Mouse (Mus musculus) neutrophil, adult 5-6 weeks (primary cell): ENCODE data around the gene Irf2bp1. TPM values are rescaled to one million over a fixed set of nuclear protein-coding genes. Genes with fewer than 3 reads are reported as not detected.

Experiments
- ATAC-seq: fragments of 151-379, 151-347 bp; 2 replicates; pipeline ENCODE4 v1.8.0; 2017; ENCODE audit warnings: mild to moderate bottlenecking, moderate TSS enrichment; ENCODE audit not compliant: insufficient number of reproducible peaks, poor library complexity, low FRiP score, severe bottlenecking; ENCODE audit errors: extremely low read depth
- total RNA-seq: library from RNA; stranded (forward); fragments of 200-1000 nt; gene quantifications from 2 replicates; pipeline ENCODE4 v1.2.3, GENCODE M21; 2017

The Irf2bp1 gene
- total RNA-seq: 13.2 and 16.9 TPM in 2 replicates

DNA sequence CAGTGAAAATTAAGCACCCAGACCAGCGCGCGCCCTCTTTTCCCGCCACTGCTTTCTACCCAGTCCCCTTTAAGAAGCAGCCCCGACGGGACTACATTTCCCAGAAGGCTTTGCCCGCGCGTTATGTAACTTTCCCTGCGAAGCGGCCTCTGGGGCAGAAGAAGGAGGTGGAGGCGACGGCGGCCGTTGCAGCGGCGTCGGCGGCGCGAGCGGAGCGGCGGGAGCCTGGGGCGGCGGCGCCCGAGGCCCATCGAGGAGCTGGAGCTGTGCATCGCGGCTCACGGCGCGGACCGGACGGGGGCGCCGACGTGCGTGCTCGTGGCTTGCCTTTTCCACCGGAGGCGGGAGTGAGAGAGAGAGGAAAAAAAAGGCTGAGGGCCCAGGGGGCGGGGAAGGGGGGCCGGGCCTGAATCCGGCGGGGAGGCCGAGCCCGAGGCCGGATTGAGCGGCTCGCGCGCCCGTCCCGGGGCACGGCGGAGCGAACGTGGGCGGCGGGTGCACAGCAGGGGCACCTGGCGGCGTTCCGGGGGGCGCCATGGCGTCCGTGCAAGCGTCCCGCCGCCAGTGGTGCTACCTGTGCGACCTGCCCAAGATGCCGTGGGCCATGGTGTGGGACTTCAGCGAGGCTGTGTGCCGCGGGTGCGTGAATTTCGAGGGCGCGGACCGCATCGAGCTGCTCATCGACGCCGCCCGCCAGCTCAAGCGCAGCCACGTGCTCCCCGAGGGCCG, at the start of gene Irf2bp1:
TSS of gene Irf2bp1 (plus strand) at position 143 of the 729 bp plus-strand sequence.
- ATAC-seq: peak; percentile 62

DNA sequence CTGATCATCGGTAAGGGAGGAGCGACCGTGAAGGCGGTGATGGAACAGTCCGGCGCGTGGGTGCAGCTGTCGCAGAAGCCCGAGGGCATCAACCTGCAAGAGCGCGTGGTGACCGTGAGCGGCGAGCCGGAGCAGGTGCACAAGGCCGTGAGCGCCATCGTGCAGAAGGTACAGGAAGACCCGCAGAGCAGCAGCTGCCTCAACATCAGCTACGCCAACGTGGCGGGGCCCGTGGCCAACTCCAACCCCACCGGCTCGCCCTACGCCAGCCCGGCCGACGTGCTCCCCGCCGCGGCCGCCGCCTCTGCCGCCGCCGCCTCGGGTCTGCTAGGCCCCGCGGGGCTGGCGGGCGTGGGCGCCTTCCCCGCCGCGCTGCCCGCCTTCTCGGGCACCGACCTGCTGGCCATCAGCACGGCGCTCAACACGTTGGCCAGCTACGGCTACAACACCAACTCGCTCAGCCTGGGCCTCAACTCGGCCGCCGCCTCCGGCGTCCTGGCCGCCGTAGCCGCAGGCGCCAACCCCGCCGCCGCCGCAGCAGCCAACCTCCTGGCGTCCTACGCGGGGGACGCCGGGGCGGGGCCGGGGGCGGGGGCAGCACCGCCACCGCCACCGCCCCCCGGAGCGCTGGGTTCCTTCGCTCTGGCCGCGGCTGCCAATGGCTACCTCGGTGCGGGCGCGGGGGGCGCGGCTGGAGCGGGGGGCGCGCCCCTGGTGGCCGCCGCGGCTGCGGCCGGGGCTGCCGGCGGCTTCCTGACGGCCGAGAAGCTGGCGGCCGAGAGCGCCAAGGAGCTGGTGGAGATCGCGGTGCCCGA, 46.1 kb upstream of the Irf2bp1 start:
- no peak for ATAC-seq

DNA sequence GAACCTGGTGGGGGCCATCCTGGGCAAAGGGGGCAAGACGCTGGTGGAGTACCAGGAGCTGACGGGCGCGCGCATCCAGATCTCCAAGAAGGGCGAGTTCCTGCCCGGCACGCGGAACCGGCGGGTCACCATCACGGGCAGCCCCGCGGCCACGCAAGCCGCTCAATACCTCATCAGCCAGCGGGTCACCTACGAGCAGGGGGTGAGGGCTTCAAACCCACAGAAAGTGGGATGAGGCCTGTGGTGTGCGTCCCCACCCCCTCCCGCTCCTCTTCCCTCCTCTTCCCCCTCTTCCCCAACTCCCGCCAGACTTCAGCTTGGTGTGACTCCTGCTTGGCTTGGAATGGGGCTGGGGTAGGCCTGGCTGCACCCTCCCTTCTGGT, 45.5 kb upstream of the Irf2bp1 start:
- ATAC-seq: no peak

DNA sequence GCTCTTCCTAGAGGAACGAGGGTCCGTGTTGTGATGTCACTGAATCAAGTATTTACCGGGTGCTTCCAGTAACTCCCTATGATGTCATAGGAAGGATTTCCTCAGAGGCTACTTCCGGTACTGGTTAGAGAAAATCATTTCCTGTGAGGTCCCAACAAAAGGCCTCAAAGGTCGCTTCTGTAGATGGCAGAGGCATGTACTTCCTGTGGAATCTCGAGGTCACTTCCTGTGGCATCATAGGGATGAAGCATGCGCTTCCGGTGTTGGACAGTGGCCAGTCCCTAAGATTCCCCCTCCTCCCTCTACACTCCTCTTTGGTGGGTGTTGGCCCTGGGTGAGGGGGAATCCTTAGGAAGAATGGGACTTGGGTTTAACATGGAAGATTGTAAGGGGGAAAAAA, 44.4 kb upstream of the Irf2bp1 start:
- no peak for ATAC-seq

DNA sequence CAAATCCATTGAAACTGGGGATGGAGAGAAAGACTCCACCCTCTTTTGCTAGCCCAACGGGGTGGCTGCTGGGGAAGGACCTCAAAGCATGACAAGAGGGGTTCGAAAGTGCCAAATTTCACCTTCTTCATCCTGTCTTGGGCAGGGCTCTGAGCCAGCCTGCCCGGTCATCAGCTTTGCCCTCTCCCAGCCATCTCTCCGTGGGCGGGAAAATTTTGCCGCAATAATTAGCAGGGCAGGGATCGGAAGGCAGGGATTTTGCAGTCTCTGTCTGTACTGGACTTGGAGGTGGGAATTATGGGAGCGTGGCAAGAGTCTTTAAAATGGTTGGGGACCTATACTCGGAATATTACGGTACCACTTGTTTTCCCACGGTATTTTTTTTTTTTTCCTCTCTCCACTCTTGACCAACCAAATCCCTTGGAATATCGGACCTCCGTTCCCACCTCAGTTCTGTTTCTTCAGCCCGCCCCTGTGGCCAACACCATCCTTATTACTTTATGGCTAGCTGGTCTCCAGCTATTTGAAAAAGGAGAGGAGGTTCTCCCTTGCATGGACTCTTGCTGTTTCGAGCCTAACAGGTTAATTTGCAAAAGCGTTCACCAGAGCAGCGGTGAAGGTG, 41.6 kb upstream of the Irf2bp1 start:
- ATAC-seq: no peak

DNA sequence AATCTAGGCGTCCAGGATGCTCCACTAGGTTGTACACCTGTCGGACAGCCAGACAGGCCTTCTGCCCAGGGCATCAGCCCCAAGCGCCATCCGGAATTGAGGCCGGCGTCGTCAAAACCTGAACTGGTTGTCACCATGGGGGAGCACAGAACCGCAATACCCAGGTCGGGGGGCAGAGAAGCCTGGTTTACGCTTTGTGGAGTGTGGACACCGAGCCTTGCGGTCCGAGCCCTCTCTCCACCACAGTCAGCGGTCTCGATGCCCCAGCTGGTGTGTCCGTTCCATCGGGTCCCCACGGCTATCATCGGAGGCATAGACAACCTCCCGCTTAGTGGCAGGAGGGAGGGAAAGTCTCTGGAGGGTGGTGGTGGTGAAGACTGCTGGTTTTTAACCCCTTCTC, 41.0 kb upstream of the Irf2bp1 start:
- no peak for ATAC-seq

DNA sequence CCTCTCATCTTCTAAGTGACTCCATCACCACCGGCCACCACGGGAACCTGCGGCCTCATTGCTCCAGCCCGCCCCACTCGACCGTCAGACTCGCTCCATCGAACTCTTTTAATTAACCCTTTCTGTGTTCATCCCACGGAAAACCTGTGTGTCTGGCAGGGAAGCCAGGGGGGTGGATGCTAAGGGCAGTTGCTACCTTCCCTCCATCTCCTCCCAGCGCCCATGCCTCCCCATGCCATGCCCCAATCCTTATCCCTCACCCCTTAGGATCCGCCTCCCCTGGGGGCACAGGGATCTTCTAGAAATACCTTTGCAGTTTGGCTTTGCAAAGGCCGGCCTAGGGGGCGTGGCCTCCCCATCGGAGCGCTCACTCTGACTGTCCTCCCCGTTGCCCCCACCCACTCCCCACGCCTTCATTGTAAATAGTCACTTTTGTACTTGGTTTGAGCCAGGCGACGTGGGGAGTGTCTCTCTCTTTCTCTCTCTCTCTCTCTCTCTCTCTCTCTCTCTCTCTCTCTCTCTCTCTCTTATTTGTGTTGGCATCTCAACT, 40.5 kb upstream of the Irf2bp1 start:
- no peak for ATAC-seq

DNA sequence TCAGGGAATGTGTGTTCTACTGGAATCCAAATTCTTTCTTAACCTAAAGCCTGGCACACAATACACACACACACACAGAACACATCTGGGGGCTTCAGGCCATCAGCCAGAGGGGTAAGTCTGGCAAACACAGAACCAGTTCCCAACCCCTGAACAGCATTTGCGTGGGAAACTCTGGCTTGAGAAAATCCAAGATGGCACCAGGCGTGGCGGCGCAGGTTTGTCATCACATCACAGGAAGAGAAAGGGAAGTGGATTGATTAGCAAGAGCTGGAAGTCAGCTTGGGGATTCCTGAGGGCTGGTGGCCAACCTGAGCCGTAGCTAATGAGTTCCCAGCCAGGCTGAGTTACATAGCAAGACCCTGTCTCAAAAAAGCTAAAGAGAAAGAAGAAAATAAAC, 38.5 kb upstream of the Irf2bp1 start:
- no peak for ATAC-seq

DNA sequence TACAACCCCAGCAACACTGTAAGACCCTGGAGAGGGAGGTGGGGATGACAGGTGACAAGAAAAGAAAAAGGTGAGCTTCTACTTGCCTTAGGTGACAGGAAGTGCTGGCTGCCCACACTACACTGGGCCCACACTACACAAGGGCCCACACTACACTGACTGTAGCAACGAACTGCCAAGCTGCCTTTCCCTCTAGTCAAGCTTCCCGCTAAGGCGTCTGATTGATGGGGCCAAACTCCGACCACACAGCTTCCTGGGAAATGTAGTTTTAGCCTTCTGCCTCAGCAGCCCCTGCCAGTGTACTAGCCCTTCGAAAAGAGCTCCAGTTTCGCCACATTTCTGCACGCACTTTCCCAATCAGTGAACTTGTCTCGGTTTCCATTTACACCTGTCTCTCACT, 36.2 kb upstream of the Irf2bp1 start:
- ATAC-seq: no peak

DNA sequence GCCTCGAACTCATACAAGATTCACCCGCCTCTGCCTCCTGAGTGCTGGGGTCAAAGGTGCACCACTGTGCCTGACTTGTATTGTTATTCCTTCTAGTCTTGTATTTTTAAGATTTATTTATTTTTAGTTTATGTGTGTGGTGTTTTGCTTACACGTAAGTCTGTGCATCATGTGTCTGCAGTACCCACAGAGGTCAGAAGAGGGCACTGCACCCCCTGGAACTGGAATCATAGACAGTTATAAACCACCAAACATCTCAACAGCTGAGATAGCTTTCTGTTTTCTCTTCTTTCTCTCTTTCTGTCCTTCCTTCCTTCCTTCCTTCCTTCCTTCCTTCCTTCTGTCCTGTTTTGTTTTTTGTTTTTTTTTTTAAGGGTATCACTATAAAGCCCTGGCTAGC, 32.9 kb upstream of the Irf2bp1 start:
- ATAC-seq: no peak

DNA sequence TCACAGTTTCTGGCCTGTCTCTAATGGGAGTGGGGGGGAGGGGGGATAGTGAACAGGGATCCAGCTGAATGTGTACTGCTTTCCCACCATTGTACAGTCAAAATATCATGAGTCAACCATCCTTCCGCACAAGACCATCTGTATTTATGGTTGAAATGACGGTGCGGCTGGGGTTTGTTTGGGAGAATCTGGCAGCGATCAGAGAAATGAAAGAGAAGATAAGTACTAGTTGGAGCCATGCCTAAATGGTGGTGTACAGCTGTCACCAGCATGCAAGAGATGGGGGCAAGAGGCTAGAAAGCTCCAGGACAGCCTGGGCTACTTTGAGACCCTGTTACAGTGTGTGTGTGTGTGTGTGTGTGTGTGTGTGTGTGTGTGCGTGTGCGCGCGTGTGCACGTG, 25.5 kb upstream of the Irf2bp1 start:
- ATAC-seq: no peak

DNA sequence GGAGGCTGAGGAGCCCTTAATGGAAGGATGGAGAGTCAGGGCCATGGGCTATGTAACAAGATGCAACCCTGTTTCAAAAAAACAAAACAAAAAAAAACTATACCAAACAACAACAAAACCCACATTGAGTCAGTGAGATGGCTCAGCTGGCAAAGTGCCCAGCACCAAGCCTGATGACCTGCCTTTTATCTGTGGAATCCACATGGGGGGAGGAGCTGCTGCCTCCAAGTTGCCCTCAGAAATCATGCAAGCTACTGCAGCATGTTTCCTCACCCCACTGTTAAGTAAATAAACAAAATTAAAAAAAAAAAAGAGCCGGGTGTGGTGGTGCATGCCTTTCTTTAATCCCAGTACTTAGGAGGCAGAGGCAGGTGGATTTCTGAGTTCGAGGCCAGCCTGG, 17.3 kb upstream of the Irf2bp1 start:
- no peak for ATAC-seq

DNA sequence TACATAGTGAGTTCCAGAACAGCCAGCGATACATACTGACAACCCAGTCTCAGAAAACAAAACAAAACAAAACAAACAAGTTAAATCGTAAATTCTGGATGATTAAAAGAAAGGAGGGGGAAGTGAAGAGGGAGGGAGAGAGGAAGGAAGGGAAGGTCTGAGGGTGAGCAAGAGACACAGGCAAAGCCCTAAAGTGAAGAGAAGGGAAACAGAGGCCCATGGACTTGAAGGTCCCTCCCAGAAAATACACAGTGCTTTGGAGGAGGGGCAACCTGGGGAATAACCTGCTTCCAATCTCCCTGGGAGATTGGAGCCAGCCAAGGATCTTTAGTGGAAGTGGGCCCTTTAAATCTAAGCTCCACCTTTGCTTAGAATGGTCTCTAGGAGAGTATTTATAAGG, 16.7 kb upstream of the Irf2bp1 start, which contains the start of gene Nanos2:
TSS of gene Nanos2 (plus strand) at position 301 of the 400 bp plus-strand sequence.
- ATAC-seq: no peak

DNA sequence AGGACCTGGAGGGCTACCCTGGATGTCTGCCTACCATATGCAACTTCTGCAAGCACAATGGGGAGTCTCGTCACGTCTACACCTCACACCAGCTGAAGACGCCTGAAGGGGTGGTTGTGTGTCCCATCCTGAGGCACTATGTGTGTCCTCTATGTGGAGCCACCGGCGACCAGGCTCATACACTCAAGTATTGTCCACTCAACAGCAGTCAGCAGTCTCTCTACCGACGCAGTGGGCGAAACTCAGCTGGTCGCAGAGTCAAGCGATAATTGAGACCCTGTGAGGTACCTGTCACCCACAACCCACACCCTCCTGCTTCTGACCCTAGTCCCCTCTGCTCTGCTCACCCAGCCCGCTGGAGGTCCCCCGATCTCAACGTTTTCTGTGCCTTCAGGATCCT, 16.1 kb upstream of the Irf2bp1 start:
- ATAC-seq: no peak

DNA sequence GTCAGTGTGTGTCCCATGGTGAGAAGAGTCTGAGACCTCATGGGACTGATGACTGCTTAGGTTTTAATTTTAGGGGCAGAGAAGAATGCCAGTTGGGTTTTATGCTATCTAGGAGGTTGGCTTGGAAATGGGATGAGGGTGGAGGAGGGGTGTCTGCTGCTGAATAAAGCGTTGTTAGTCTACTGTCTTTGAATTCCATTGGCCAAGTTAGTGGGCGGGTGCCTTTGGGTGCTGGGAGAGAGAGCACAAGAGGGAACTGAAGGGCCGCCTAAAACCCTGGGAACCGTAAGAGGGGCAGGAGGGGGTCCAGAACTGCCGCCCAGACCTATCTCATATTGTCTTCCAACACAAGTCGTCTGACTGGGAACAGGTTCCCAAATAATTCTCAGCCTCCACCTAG, 15.1 kb upstream of the Irf2bp1 start:
- no peak for ATAC-seq

DNA sequence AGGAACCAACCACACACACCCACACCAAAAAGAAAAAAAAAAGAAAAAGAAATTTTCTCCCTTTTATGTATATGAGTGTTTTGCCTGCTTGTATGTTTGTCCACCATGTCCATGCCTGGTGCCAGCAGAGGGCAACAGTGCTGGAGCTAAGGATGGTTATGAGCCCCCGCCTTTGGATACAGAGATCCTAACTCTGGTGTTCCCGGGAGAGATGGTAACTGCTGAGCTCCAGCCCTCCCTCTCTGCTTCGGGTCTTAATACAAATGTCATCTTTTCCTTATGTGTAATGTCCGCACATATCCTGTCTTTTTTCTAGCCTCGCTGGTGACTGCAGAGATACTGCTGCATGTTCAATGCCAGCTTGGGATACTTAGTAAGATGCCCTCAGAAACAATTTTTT, 13.8 kb upstream of the Irf2bp1 start:
- ATAC-seq: no peak

DNA sequence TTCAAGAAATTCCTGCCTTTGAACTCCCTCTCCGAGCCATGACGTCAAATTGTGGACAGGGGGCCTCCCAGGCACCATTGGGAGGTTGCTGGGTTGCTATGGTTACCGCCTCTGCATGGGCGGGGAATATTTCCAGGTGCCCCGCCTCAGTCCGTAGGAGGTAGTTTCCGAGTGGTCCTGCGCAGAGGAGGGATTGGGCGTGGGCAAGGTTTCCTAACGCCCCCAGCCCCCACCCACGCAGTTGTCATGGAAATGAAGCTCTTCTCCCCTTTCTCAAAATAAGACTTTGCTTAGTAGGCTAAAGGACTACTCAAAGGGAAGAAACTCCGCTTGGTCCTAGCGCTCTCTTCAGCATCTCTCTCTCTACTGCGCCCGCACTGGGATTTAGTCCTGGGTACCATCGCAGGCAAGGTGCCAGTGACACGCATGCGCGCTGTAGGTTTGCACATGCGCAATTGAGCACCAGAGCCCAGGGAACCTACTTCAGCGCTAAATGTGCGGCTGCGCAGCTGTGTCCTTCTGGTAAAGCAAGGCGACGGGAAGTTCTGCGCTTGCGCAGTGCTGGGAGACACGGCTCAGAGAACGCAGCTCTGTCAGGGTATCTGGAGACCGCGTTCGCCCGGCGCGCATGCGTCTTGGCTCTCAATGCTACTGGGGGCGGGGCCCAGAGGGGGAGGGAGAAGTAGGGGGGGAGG, 13.1 kb upstream of the Irf2bp1 start, which contains the start of gene Mypop:
TSS of gene Mypop (plus strand) at position 645 of the 695 bp plus-strand sequence.
- ATAC-seq: peak; percentile 90

DNA sequence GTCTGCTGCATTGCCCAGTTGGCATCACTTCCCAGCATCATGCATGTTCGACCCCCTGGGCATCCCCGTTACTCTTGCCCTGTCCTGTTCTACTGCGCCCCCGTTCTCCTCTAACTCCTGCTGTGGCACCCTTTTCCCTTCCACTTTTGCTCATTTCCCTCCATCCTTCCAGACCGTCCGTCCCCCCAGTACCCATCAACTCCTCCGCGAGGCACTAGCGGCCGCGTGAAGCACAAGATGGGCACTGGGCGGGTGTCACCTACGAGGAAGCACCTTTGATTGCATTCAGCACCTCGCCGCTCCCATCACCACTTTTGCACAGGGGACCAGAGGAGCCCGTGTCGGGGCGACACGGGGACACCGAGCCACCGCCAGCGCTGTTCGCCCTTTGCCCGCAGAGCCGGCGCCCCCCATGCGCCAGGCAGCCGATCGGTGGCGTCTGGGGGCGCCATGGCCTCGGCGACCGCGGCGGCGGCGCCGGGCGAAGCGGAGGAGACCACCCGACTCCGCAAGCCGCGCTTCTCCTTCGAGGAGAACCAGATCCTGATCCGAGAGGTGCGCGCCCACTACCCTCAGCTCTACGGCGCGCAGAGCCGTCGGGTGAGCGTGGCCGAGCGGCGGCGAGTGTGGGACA, 12.1 kb upstream of the Irf2bp1 start:
- ATAC-seq: no peak

DNA sequence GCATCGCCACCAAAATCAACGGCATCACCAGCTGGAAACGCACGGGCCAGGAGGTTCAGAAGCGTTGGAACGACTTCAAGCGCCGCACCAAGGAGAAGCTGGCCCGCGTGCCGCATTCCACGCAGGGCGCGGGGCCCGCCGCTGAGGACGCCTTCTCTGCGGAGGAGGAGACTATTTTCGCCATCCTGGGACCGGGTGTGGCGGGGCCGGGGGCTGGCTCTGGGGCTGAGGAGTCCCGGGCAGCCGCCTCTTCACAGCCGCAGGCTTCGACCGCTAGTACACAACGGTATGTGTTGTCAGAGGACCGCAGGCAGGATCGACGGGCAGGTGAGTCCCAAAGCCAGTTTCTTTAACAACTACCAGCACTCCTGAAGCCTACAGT, 11.6 kb upstream of the Irf2bp1 start:
- ATAC-seq: no peak
